Mouse (Mus musculus): ENCODE data around the gene Olfr1225.
"Not testable (repeated sequence)": the region's sequence is repeated elsewhere in the genome, so short reads cannot be mapped to it uniquely, and the experiment has no call there.

Olfr1225 gene

GRCm38 (mm10) chr2:89174569-89174968, at the start of gene Olfr1225:
Olfr1225 (minus strand) TSS chr2:89174669.
- H3K9me3 ChIP-seq (ENCODE audit: low read length): no peaks in the 10 kb centered on the region
- H3K36me3 ChIP-seq (ENCODE audit: insufficient read depth, low read length): no peaks in the 10 kb centered on the region
- no peaks in the 10 kb centered on the region for H3K4me1 ChIP-seq (replicated peaks; ENCODE audit: low read depth, low read length)
- TF ChIP-seq CTCF (conservative IDR thresholded peaks at IDR 0.05; ENCODE audit: low read length) (no peak), NANOG (IDR thresholded peaks at IDR 0.05; ENCODE audit: borderline replicate concordance, low read length) (no peak), POU5F1 (IDR thresholded peaks at IDR 0.05; ENCODE audit: borderline replicate concordance, low read length) (no peak)
- H3K4me3 ChIP-seq (replicated peaks; ENCODE audit: low read length): no peak within 1 kb of the TSS
- no peaks in the 10 kb centered on the region for H3K27me3 ChIP-seq (ENCODE audit: insufficient read depth, low read length)

GRCm38 (mm10) chr2:89199948-89200347, 25.5 kb upstream of the Olfr1225 start, which contains the start of gene Olfr1226:
Olfr1226 (minus strand) TSS chr2:89200048.
- Histone ChIP-seq H3K9me3 (ENCODE audit: low read length) (no peaks in the 10 kb centered on the region), H3K4me3 (replicated peaks; ENCODE audit: low read length) (no peak within 1 kb of the TSS), H3K36me3 (ENCODE audit: insufficient read depth, low read length) (no peaks in the 10 kb centered on the region), H3K4me1 (replicated peaks; ENCODE audit: low read depth, low read length) (no peaks in the 10 kb centered on the region), H3K27me3 (ENCODE audit: insufficient read depth, low read length) (no peaks in the 10 kb centered on the region)
- TF ChIP-seq CTCF (conservative IDR thresholded peaks at IDR 0.05; ENCODE audit: low read length) (no peak), NANOG (IDR thresholded peaks at IDR 0.05; ENCODE audit: borderline replicate concordance, low read length) (no peak), POU5F1 (IDR thresholded peaks at IDR 0.05; ENCODE audit: borderline replicate concordance, low read length) (no peak)

GRCm38 (mm10) chr2:89196325-89196982, 22.0 kb upstream of the Olfr1225 start:
- TF ChIP-seq CTCF (conservative IDR thresholded peaks at IDR 0.05; ENCODE audit: low read length) (no peak), NANOG (IDR thresholded peaks at IDR 0.05; ENCODE audit: borderline replicate concordance, low read length) (no peak), POU5F1 (IDR thresholded peaks at IDR 0.05; ENCODE audit: borderline replicate concordance, low read length) (no peak)

GRCm38 (mm10) chr2:89164711-89165110, 9.8 kb downstream of the Olfr1225 start:
- not testable (repeated sequence) for H3K27me3 ChIP-seq (ENCODE audit: insufficient read depth, low read length); H3K4me3 ChIP-seq (replicated peaks; ENCODE audit: low read length); H3K4me1 ChIP-seq (replicated peaks; ENCODE audit: low read depth, low read length); H3K36me3 ChIP-seq (ENCODE audit: insufficient read depth, low read length)
- peaks cover 27% of the 10 kb centered on the region for H3K9me3 ChIP-seq (ENCODE audit: low read length)

More at GRCm38 (mm10) chr2:89196325-89196982, 22.0 kb upstream of the Olfr1225 start:
- H3K4me1 ChIP-seq (replicated peaks; ENCODE audit: low read depth, low read length): no peaks in the 10 kb centered on the region
- no peaks in the 10 kb centered on the region for H3K9me3 ChIP-seq (ENCODE audit: low read length)
- no peaks in the 10 kb centered on the region for H3K36me3 ChIP-seq (ENCODE audit: insufficient read depth, low read length)
- no peaks in the 10 kb centered on the region for H3K27me3 ChIP-seq (ENCODE audit: insufficient read depth, low read length)
- no peak overlapping the region for H3K4me3 ChIP-seq (replicated peaks; ENCODE audit: low read length)

GRCm38 (mm10) chr2:89163991-89164390, 10.5 kb downstream of the Olfr1225 start, which contains the start of gene Olfr1224-ps1:
Olfr1224-ps1 (minus strand) TSS chr2:89164091.
- not testable (repeated sequence) for H3K4me3 ChIP-seq (replicated peaks; ENCODE audit: low read length); H3K4me1 ChIP-seq (replicated peaks; ENCODE audit: low read depth, low read length); H3K36me3 ChIP-seq (ENCODE audit: insufficient read depth, low read length); H3K27me3 ChIP-seq (ENCODE audit: insufficient read depth, low read length)
- peaks cover 27% of the 10 kb centered on the region for H3K9me3 ChIP-seq (ENCODE audit: low read length)

- Histone ChIP-seq H3K27me3 (ENCODE audit: insufficient read depth, low read length) (no peaks in the 10 kb centered on the region), H3K4me3 (replicated peaks; ENCODE audit: low read length) (no peak within 1 kb of the TSS), H3K4me1 (replicated peaks; ENCODE audit: low read depth, low read length) (no peaks in the 10 kb centered on the region), H3K9me3 (ENCODE audit: low read length) (no peaks in the 10 kb centered on the region), H3K36me3 (ENCODE audit: insufficient read depth, low read length) (no peaks in the 10 kb centered on the region)
- TF ChIP-seq NANOG (IDR thresholded peaks at IDR 0.05; ENCODE audit: borderline replicate concordance, low read length): no peak
These were observed 23.0 kb downstream of the Olfr1225 start, which contains the start of gene Olfr1223 for GRCm38 (mm10) chr2:89151460-89151859. Olfr1223 (minus strand) TSS chr2:89151560.

GRCm38 (mm10) chr2:89132954-89133353, 41.5 kb downstream of the Olfr1225 start, which contains the start of gene Olfr1222:
Olfr1222 (minus strand) TSS chr2:89133054.
- Histone ChIP-seq H3K36me3 (ENCODE audit: insufficient read depth, low read length) (no peaks in the 10 kb centered on the region), H3K27me3 (ENCODE audit: insufficient read depth, low read length) (no peaks in the 10 kb centered on the region), H3K4me1 (replicated peaks; ENCODE audit: low read depth, low read length) (no peaks in the 10 kb centered on the region), H3K4me3 (replicated peaks; ENCODE audit: low read length) (no peak within 1 kb of the TSS), H3K9me3 (ENCODE audit: low read length) (no peaks in the 10 kb centered on the region)
- no peak for TF ChIP-seq NANOG (IDR thresholded peaks at IDR 0.05; ENCODE audit: borderline replicate concordance, low read length)

Data from E14TG2a.4 (cell line).